Comparison of ENCODE assay signal across 24 mouse cellular contexts in the genomic region with DNA sequence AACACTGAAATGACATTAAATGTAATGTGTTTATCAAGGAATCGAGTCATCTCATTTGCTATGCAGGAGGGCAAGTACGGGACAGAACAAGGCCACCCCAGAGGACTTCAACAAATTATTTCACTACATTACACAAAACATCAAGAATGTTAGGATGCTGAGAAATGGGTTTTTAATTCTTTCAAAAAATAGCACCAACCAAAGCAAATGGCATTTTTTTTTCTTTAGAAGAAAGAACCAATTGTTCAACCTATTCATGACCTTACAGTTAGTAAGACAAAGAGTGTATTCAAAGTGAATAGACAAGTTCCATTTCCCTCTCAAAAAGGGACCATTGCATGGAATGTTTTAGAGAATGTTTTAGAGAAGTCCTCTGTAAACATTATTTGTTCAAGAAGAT.
A peak's percentile ranks its signal among the peaks of the same experiment; 100 is the strongest.
DNase-seq lines count a peak whose midpoint lies in the region; ATAC-seq and TF ChIP-seq lines count a peak whose summit lies in the region.
"Had no signal": no experiment of that assay in that cellular context is flagged by ENCODE, and none has a peak within 500 bp of the region (broad histone marks: within the 10 kb centered on the region; RNA-seq: fewer than 3 reads in every experiment).

No protein-coding gene starts in this region.

- H3K4me2 ChIP-seq in forebrain, embryonic 12.5 days, result no peak overlapping the region
- no peak overlapping the region for H3K4me2 ChIP-seq in forebrain, embryonic 15.5 days (replicated peaks)
- H3K4me2 ChIP-seq in hindbrain, embryonic 11.5 days (replicated peaks; ENCODE audit: low read depth, low read length), result no peak overlapping the region
- H3K4me2 ChIP-seq in hindbrain, embryonic 13.5 days, result no peak overlapping the region
- H3K4me2 ChIP-seq: heart, embryonic 13.5 days; hindbrain, embryonic 12.5 days; intestine, embryonic 15.5 days had no signal

- no peak for DNase-seq in hindbrain, embryonic 11.5 days (ENCODE audit: low spot score)
- peak; percentile 55 for DNase-seq in brain, embryonic 14.5 days (ENCODE audit: low read depth)
- no peak for DNase-seq in adrenal gland, adult 2 months
- DNase-seq: adrenal gland, postnatal 14 days; cerebellum, adult 18-20 months; cerebellum, adult 9-10 months; cerebellum, postnatal 14 days; forebrain, postnatal 0 days; gastrocnemius, postnatal 10 days; gastrocnemius, postnatal 36 days; heart, adult 2 months; heart, postnatal 14 days; heart, postnatal 4 days; kidney, adult 11 months had no signal

- 38% methylated on average over 2 of the region's 2 CpGs for WGBS in forebrain, embryonic 12.5 days
- WGBS in forebrain, embryonic 15.5 days, result 25% methylated on average over 2 of the region's 2 CpGs
- 50% methylated on average over 2 of the region's 2 CpGs for WGBS in hindbrain, embryonic 11.5 days
- 36% methylated on average over 2 of the region's 2 CpGs for WGBS in hindbrain, embryonic 13.5 days

- H3K9me3 ChIP-seq in forebrain, embryonic 12.5 days, result no peaks in the 10 kb centered on the region
- H3K9me3 ChIP-seq in forebrain, embryonic 15.5 days, result no peaks in the 10 kb centered on the region
- no peaks in the 10 kb centered on the region for H3K9me3 ChIP-seq in hindbrain, embryonic 11.5 days (ENCODE audit: control insufficient read depth, low read length)
- no peaks in the 10 kb centered on the region for H3K9me3 ChIP-seq in hindbrain, embryonic 13.5 days
- H3K9me3 ChIP-seq: forebrain, embryonic 10.5 days; heart, embryonic 10.5 days; heart, embryonic 13.5 days; hindbrain, embryonic 12.5 days; intestine, embryonic 15.5 days had no signal

- H3K4me1 ChIP-seq in forebrain, embryonic 12.5 days, result peaks cover 10% of the 10 kb centered on the region; the same call in 1 of the 2 replicates
- peaks cover 17% of the 10 kb centered on the region for H3K4me1 ChIP-seq in forebrain, embryonic 15.5 days
- H3K4me1 ChIP-seq in hindbrain, embryonic 11.5 days (replicated peaks; ENCODE audit: control insufficient read depth, insufficient read depth, low read length), result no peaks in the 10 kb centered on the region
- H3K4me1 ChIP-seq in hindbrain, embryonic 13.5 days (replicated peaks), result no peaks in the 10 kb centered on the region
- H3K4me1 ChIP-seq: heart, embryonic 10.5 days; heart, embryonic 13.5 days; hindbrain, embryonic 12.5 days; intestine, embryonic 15.5 days had no signal

- H3K9ac ChIP-seq in forebrain, embryonic 12.5 days, result no peak overlapping the region
- H3K9ac ChIP-seq in forebrain, embryonic 15.5 days (replicated peaks), result no peak overlapping the region
- no peak overlapping the region for H3K9ac ChIP-seq in hindbrain, embryonic 11.5 days (ENCODE audit: low read depth, low read length)
- H3K9ac ChIP-seq in hindbrain, embryonic 13.5 days, result no peak overlapping the region
- H3K9ac ChIP-seq: forebrain, postnatal 0 days; heart, embryonic 13.5 days; hindbrain, embryonic 12.5 days; intestine, embryonic 15.5 days had no signal

- H3K27me3 ChIP-seq in forebrain, embryonic 12.5 days, result no peaks in the 10 kb centered on the region
- H3K27me3 ChIP-seq in forebrain, embryonic 15.5 days, result no peaks in the 10 kb centered on the region
- no peaks in the 10 kb centered on the region for H3K27me3 ChIP-seq in hindbrain, embryonic 11.5 days (ENCODE audit: control insufficient read depth, insufficient read depth, low read length)
- no peaks in the 10 kb centered on the region for H3K27me3 ChIP-seq in hindbrain, embryonic 13.5 days
- H3K27me3 ChIP-seq: heart, embryonic 13.5 days; hindbrain, embryonic 12.5 days; intestine, embryonic 15.5 days had no signal

- ATAC-seq in forebrain, embryonic 12.5 days (ENCODE audit: low FRiP score), result 0 out of 2 replicates have a peak, but pooled peaks have one; percentile 21
- no peak for ATAC-seq in forebrain, embryonic 15.5 days (replicated peaks)
- ATAC-seq in hindbrain, embryonic 11.5 days (ENCODE audit: low FRiP score), result peak; percentile 28; the same call in 1 of the 2 replicates
- no peak for ATAC-seq in hindbrain, embryonic 13.5 days (ENCODE audit: low FRiP score)
- ATAC-seq: forebrain, postnatal 0 days; hindbrain, embryonic 16.5 days; intestine, embryonic 15.5 days; Patski had no signal

- no peak for TF ChIP-seq POLR2A in brain, embryonic 14.5 days (IDR thresholded peaks at IDR 0.05; ENCODE audit: borderline replicate concordance, extremely low read depth, insufficient read depth, insufficient read length, poor library complexity, severe bottlenecking)

- TF ChIP-seq CTCF in brain, embryonic 14.5 days (IDR thresholded peaks at IDR 0.05; ENCODE audit: borderline replicate concordance, extremely low read depth, insufficient read depth, insufficient read length), result no peak

- no peak overlapping the region for H3K27ac ChIP-seq in forebrain, embryonic 12.5 days
- no peak overlapping the region for H3K27ac ChIP-seq in forebrain, embryonic 15.5 days (replicated peaks)
- H3K27ac ChIP-seq in hindbrain, embryonic 11.5 days (ENCODE audit: low read depth, low read length), result no peak overlapping the region
- no peak overlapping the region for H3K27ac ChIP-seq in hindbrain, embryonic 13.5 days
- H3K27ac ChIP-seq: forebrain, embryonic 10.5 days; heart, adult 2 months; heart, embryonic 10.5 days; heart, embryonic 13.5 days; hindbrain, embryonic 12.5 days; intestine, embryonic 15.5 days had no signal

- no peaks in the 10 kb centered on the region for H3K36me3 ChIP-seq in forebrain, embryonic 12.5 days (replicated peaks)
- no peaks in the 10 kb centered on the region for H3K36me3 ChIP-seq in forebrain, embryonic 15.5 days
- H3K36me3 ChIP-seq in hindbrain, embryonic 11.5 days (ENCODE audit: control insufficient read depth, insufficient read depth, low read length), result no peaks in the 10 kb centered on the region
- no peaks in the 10 kb centered on the region for H3K36me3 ChIP-seq in hindbrain, embryonic 13.5 days
- H3K36me3 ChIP-seq: forebrain, embryonic 10.5 days; heart, embryonic 10.5 days; heart, embryonic 13.5 days; hindbrain, embryonic 12.5 days; intestine, embryonic 15.5 days had no signal

- H3K4me3 ChIP-seq in forebrain, embryonic 12.5 days (replicated peaks), result no peak overlapping the region
- no peak overlapping the region for H3K4me3 ChIP-seq in forebrain, embryonic 15.5 days
- no peak overlapping the region for H3K4me3 ChIP-seq in hindbrain, embryonic 11.5 days (ENCODE audit: low read depth, low read length)
- H3K4me3 ChIP-seq in hindbrain, embryonic 13.5 days, result no peak overlapping the region
- H3K4me3 ChIP-seq: forebrain, embryonic 10.5 days; heart, adult 2 months; heart, embryonic 10.5 days; heart, embryonic 13.5 days; hindbrain, embryonic 12.5 days; intestine, embryonic 15.5 days had no signal

Comparison
In these comparisons a context has a peak if more than half of its experiments do, and no peak if none do; other contexts are left out.
1. ATAC-seq: peak in forebrain, embryonic 12.5 days (single experiment) and hindbrain, embryonic 11.5 days (single experiment); none in forebrain, embryonic 15.5 days (single experiment) and hindbrain, embryonic 13.5 days (single experiment).